Mouse (Mus musculus) heart, embryonic 14.5 days (tissue): ENCODE results near the gene Kmt2b. TPM values are rescaled to one million over a fixed set of nuclear protein-coding genes. Genes with fewer than 3 reads are reported as not detected.

Experiments
- ATAC-seq: fragments of 200-750 bp; cut with Nextera tagmentation; 2 replicates; pipeline ENCODE4 v1.8.0; 2017; ENCODE audit warnings: low read depth, moderate TSS enrichment; ENCODE audit not compliant: insufficient number of reproducible peaks, insufficient read depth, low FRiP score
- H3K27ac ChIP-seq, 2 experiments: fragments of 200-500 bp in 1 of 2; fragments of 300-500 bp in 1 of 2; sonication (generic) in 1 of 2; replicated peaks in 1 of 2; 2 replicates each; pipeline ENCODE4 v1.5.1; 2012 to 2014; ENCODE audit warnings: low read depth in 2 of 2, low read length in 2 of 2, control low read depth in 1 of 2, mild to moderate bottlenecking in 1 of 2, mixed read lengths in 1 of 2; ENCODE audit not compliant: control insufficient read depth in 1 of 2, insufficient read depth in 1 of 2
- H3K27me3 ChIP-seq: fragments of 300-500 bp; sonication (generic); 2 replicates; pipeline ENCODE4 v1.6.1; 2014; ENCODE audit warnings: mild to moderate bottlenecking, low read length, control low read depth; ENCODE audit not compliant: control insufficient read depth, insufficient read depth
- H3K36me3 ChIP-seq: fragments of 300-500 bp; sonication (generic); 2 replicates; pipeline ENCODE4 v1.6.1; 2014; ENCODE audit warnings: mild to moderate bottlenecking, control low read depth, low read length, mixed read lengths; ENCODE audit not compliant: control insufficient read depth, insufficient read depth
- H3K4me1 ChIP-seq, 2 experiments: fragments of 200-500 bp in 1 of 2; fragments of 300-500 bp in 1 of 2; sonication (generic) in 1 of 2; 2 replicates each; pipeline ENCODE4 v1.6.1; 2012 to 2014; ENCODE audit warnings: low read length in 2 of 2, control low read depth in 1 of 2, mixed read lengths in 1 of 2; ENCODE audit not compliant: control insufficient read depth in 2 of 2, insufficient read depth in 2 of 2
- H3K4me2 ChIP-seq: fragments of 300-500 bp; sonication (generic); 2 replicates; pipeline ENCODE4 v1.6.1; 2014; ENCODE audit warnings: mild to moderate bottlenecking, low read length
- H3K4me3 ChIP-seq, 2 experiments: fragments of 200-500 bp in 1 of 2; fragments of 300-500 bp in 1 of 2; sonication (generic) in 1 of 2; 2 replicates each; pipeline ENCODE4 v1.5.1; 2012 to 2014; ENCODE audit warnings: low read length in 2 of 2, mild to moderate bottlenecking in 2 of 2, control low read depth in 1 of 2, low read depth in 1 of 2, moderate library complexity in 1 of 2; ENCODE audit not compliant: control insufficient read depth in 1 of 2, insufficient read depth in 1 of 2
- H3K9ac ChIP-seq: fragments of 300-500 bp; sonication (generic); 2 replicates; pipeline ENCODE4 v1.6.1; 2014; ENCODE audit warnings: mild to moderate bottlenecking, low read length
- H3K9me3 ChIP-seq: fragments of 300-500 bp; sonication (generic); 2 replicates; pipeline ENCODE4 v1.6.1; 2016; ENCODE audit warnings: low read length, control low read depth; ENCODE audit not compliant: control insufficient read depth
- WGBS: fragments of 180-500 bp; shearing (Covaris S2); extraction: QIAGEN DNeasy Blood & Tissue Kit; methylation state at CpG from one replicate; pipeline ENCODE4 v1.1.7; 2014; 5-methylcytosine and 5-hydroxymethylcytosine counted together
- polyA plus RNA-seq: library from polyadenylated mRNA; unstranded; fragments of >200 nt; fragmentation: Nextera tagmentation; extraction: Ambion mirVana; gene quantifications from 2 replicates; pipeline ENCODE4 v1.2.1, GENCODE M21; 2014

Kmt2b gene
- polyA plus RNA-seq, 1 experiment from 2014 or later: 9.7 TPM

- Histone ChIP-seq H3K36me3 (peaks cover 100% of the 10 kb centered on the region), H3K9me3 (no peaks in the 10 kb centered on the region), H3K4me2 (no peak overlapping the region), H3K4me1 (no peaks in the 10 kb centered on the region), H3K4me3 (no peak overlapping the region), H3K27me3 (no peaks in the 10 kb centered on the region), H3K27ac (no peak overlapping the region), H3K9ac (no peak overlapping the region)
- ATAC-seq: no peak
- WGBS: 91% methylated on average over 16 of the region's 16 CpGs
These were observed 7.0 kb downstream of the Kmt2b start for GRCm38 (mm10) chr7:30581547-30581946.

GRCm38 (mm10) chr7:30579950-30580349 lies 8.6 kb downstream of the Kmt2b start:
- H3K27ac ChIP-seq: no peak overlapping the region
- peaks cover 100% of the 10 kb centered on the region for H3K36me3 ChIP-seq
- no peaks in the 10 kb centered on the region for H3K27me3 ChIP-seq
- H3K4me1 ChIP-seq: no peaks in the 10 kb centered on the region
- H3K4me2 ChIP-seq: no peak overlapping the region
- H3K4me3 ChIP-seq: no peak overlapping the region
- H3K9me3 ChIP-seq: no peaks in the 10 kb centered on the region
- no peak for ATAC-seq
- 92% methylated on average over 8 of the region's 8 CpGs for WGBS
- H3K9ac ChIP-seq: no peak overlapping the region

GRCm38 (mm10) chr7:30572969-30573368 lies 15.6 kb downstream of the Kmt2b start:
- Histone ChIP-seq H3K27me3 (no peaks in the 10 kb centered on the region), H3K9me3 (no peaks in the 10 kb centered on the region), H3K36me3 (peaks cover 100% of the 10 kb centered on the region), H3K9ac (no peak overlapping the region), H3K4me1 (no peaks in the 10 kb centered on the region), H3K27ac (no peak overlapping the region), H3K4me3 (no peak overlapping the region), H3K4me2 (no peak overlapping the region)
- no peak for ATAC-seq
- 55% methylated on average over 2 of the region's 2 CpGs for WGBS

GRCm38 (mm10) chr7:30572389-30572788 lies 16.1 kb downstream of the Kmt2b start:
- H3K4me2 ChIP-seq: no peak overlapping the region
- no peak overlapping the region for H3K9ac ChIP-seq
- no peak overlapping the region for H3K4me3 ChIP-seq
- H3K27ac ChIP-seq: no peak overlapping the region
- no peaks in the 10 kb centered on the region for H3K4me1 ChIP-seq
- H3K27me3 ChIP-seq: no peaks in the 10 kb centered on the region
- ATAC-seq: no peak
- no peaks in the 10 kb centered on the region for H3K9me3 ChIP-seq
- H3K36me3 ChIP-seq: peaks cover 100% of the 10 kb centered on the region
- 77% methylated on average over 5 of the region's 5 CpGs for WGBS

- Histone ChIP-seq H3K9me3 (no peaks in the 10 kb centered on the region), H3K4me3 (no peak overlapping the region), H3K4me2 (no peak overlapping the region), H3K27ac (no peak overlapping the region), H3K4me1 (peaks cover 0 to 3% of the 10 kb centered on the region in 2 experiments; a peak in 1 of 4 replicates), H3K27me3 (no peaks in the 10 kb centered on the region), H3K9ac (no peak overlapping the region), H3K36me3 (peaks cover 84% of the 10 kb centered on the region)
- WGBS: 89% methylated on average over 11 of the region's 11 CpGs
- no peak for ATAC-seq
These were observed 21.0 kb downstream of the Kmt2b start for GRCm38 (mm10) chr7:30567555-30567954.

- ATAC-seq: no peak
- Histone ChIP-seq H3K4me2 (no peak overlapping the region), H3K9me3 (no peaks in the 10 kb centered on the region), H3K4me3 (no peak overlapping the region), H3K27ac (no peak overlapping the region), H3K4me1 (peaks cover 0 to 3% of the 10 kb centered on the region in 2 experiments; a peak in 1 of 4 replicates), H3K9ac (no peak overlapping the region), H3K36me3 (peaks cover 69% of the 10 kb centered on the region), H3K27me3 (no peaks in the 10 kb centered on the region)
- WGBS: 82% methylated on average over 9 of the region's 9 CpGs
These were observed 22.5 kb downstream of the Kmt2b start for GRCm38 (mm10) chr7:30566033-30566432.

- Histone ChIP-seq H3K4me2 (no peak within 1 kb of the TSS), H3K27me3 (no peaks in the 10 kb centered on the region), H3K9ac (no peak within 1 kb of the TSS), H3K27ac (no peak within 1 kb of the TSS), H3K36me3 (peaks cover 60% of the 10 kb centered on the region), H3K4me3 (no peak within 1 kb of the TSS), H3K9me3 (no peaks in the 10 kb centered on the region), H3K4me1 (peaks cover 2 to 3% of the 10 kb centered on the region in 2 experiments; a peak in 2 of 4 replicates)
- WGBS: 89% methylated on average over 12 of the region's 12 CpGs
- no peak for ATAC-seq
These were observed 23.5 kb downstream of the Kmt2b start, which contains the start of gene Igflr1 for GRCm38 (mm10) chr7:30564970-30565571. Igflr1 (plus strand) TSS chr7:30565427.

GRCm38 (mm10) chr7:30563906-30564280 lies 24.6 kb downstream of the Kmt2b start:
- ATAC-seq: no peak
- peak overlapping the region; percentile 71 for H3K4me2 ChIP-seq
- 24% methylated on average over 6 of the region's 6 CpGs for WGBS
- H3K4me1 ChIP-seq: peaks cover 3 to 6% of the 10 kb centered on the region in 2 experiments; a peak in 3 of 4 replicates
- H3K27me3 ChIP-seq: no peaks in the 10 kb centered on the region
- no peaks in the 10 kb centered on the region for H3K9me3 ChIP-seq
- peak overlapping the region; percentile 79 to 80 for H3K4me3 ChIP-seq
- H3K9ac ChIP-seq: peak overlapping the region; percentile 90
- H3K36me3 ChIP-seq: peaks cover 48% of the 10 kb centered on the region
- H3K27ac ChIP-seq: peak overlapping the region; percentile 22 to 98; a peak in 2 of 4 replicates
